Mouse (Mus musculus): ENCODE measurements at regions not wholly inside any gene's neighbourhood (a gene's known extent, or its start where the extent isn't known, plus 50 kb on each side); places are given as distances from the start of the nearest gene placed in this dataset.
A peak's percentile ranks its signal among the peaks of the same experiment; 100 is the strongest.

GRCm38 (mm10) chr7:121589088-121589605 lies 117.9 kb downstream of the Usp31 start:
- Histone ChIP-seq H3K36me3 (ENCODE audit: insufficient read depth, low read length) (no peaks in the 10 kb centered on the region), H3K27me3 (ENCODE audit: insufficient read depth, low read length) (no peaks in the 10 kb centered on the region), H3K4me2 (ENCODE audit: low read depth, low read length, poor library complexity, severe bottlenecking) (no peak overlapping the region), H3K4me1 (ENCODE audit: insufficient read depth, low read length) (no peaks in the 10 kb centered on the region), H3K9me3 (ENCODE audit: low read length) (no peaks in the 10 kb centered on the region), H3K9ac (replicated peaks; ENCODE audit: low read length, poor library complexity, severe bottlenecking) (no peak overlapping the region), H3K4me3 (ENCODE audit: low read depth, low read length) (no peak overlapping the region), H3K27ac (ENCODE audit: low read depth, low read length) (no peak overlapping the region)
- TF ChIP-seq CTCF (IDR thresholded peaks at IDR 0.05), result no peak
- 61% methylated on average over 11 of the region's 11 CpGs for WGBS
- ATAC-seq (ENCODE audit: low FRiP score) (no peak), DNase-seq (ENCODE audit: low spot score) (peak; percentile 53)

- H3K9ac ChIP-seq (replicated peaks; ENCODE audit: low read length, poor library complexity, severe bottlenecking), result no peak overlapping the region
- no peak overlapping the region for H3K27ac ChIP-seq (ENCODE audit: low read depth, low read length)
- WGBS, result 59% methylated on average over 2 of the region's 2 CpGs
- no peaks in the 10 kb centered on the region for H3K4me1 ChIP-seq (ENCODE audit: insufficient read depth, low read length)
- no peaks in the 10 kb centered on the region for H3K27me3 ChIP-seq (ENCODE audit: insufficient read depth, low read length)
- DNase-seq (ENCODE audit: low spot score) (no peak), ATAC-seq (ENCODE audit: low FRiP score) (no peak)
- H3K36me3 ChIP-seq (ENCODE audit: insufficient read depth, low read length), result no peaks in the 10 kb centered on the region
- peak; percentile 8; the same call in 1 of the 2 replicates for TF ChIP-seq CTCF (IDR thresholded peaks at IDR 0.05)
- H3K9me3 ChIP-seq (ENCODE audit: low read length), result no peaks in the 10 kb centered on the region
- no peak overlapping the region for H3K4me3 ChIP-seq (ENCODE audit: low read depth, low read length)
- no peak overlapping the region for H3K4me2 ChIP-seq (ENCODE audit: low read depth, low read length, poor library complexity, severe bottlenecking)
These were observed 119.3 kb downstream of the Usp31 start for GRCm38 (mm10) chr7:121587713-121588112.

GRCm38 (mm10) chr7:121585721-121586120 lies 121.3 kb downstream of the Usp31 start:
- Histone ChIP-seq H3K9ac (replicated peaks; ENCODE audit: low read length, poor library complexity, severe bottlenecking) (no peak overlapping the region), H3K27me3 (ENCODE audit: insufficient read depth, low read length) (no peaks in the 10 kb centered on the region), H3K27ac (ENCODE audit: low read depth, low read length) (no peak overlapping the region), H3K36me3 (ENCODE audit: insufficient read depth, low read length) (no peaks in the 10 kb centered on the region), H3K4me3 (ENCODE audit: low read depth, low read length) (no peak overlapping the region), H3K9me3 (ENCODE audit: low read length) (no peaks in the 10 kb centered on the region), H3K4me2 (ENCODE audit: low read depth, low read length, poor library complexity, severe bottlenecking) (no peak overlapping the region), H3K4me1 (ENCODE audit: insufficient read depth, low read length) (no peaks in the 10 kb centered on the region)
- no peak for TF ChIP-seq CTCF (IDR thresholded peaks at IDR 0.05)
- no peak for ATAC-seq (ENCODE audit: low FRiP score)
- WGBS, result 64% methylated on average over 10 of the region's 10 CpGs
- DNase-seq (ENCODE audit: low spot score), result no peak

DNA sequence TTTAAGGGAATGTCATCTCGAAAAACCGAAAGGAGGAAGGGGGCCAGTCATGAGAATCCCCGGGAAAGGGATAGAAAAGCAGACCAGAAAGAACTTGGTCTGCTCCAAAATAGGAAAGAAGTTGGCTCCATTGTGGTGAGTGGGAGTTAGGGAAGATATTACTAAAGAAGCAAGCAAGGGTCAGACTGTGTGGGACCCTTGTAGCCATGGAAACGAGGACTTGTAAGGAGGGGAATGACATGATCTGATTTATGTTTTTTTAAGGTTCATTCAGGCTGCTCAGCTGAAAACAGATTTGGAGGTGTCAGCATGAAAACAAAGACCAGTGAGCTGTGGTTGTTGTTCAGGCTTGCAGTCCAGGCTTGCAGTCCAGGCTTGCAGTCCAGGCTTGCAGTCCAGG lies 127.6 kb downstream of the Usp31 start:
- TF ChIP-seq CTCF (IDR thresholded peaks at IDR 0.05), result no peak
- Histone ChIP-seq H3K27ac (ENCODE audit: low read depth, low read length) (no peak overlapping the region), H3K4me2 (ENCODE audit: low read depth, low read length, poor library complexity, severe bottlenecking) (no peak overlapping the region), H3K36me3 (ENCODE audit: insufficient read depth, low read length) (no peaks in the 10 kb centered on the region), H3K4me1 (ENCODE audit: insufficient read depth, low read length) (no peaks in the 10 kb centered on the region), H3K27me3 (ENCODE audit: insufficient read depth, low read length) (no peaks in the 10 kb centered on the region), H3K4me3 (ENCODE audit: low read depth, low read length) (no peak overlapping the region), H3K9ac (replicated peaks; ENCODE audit: low read length, poor library complexity, severe bottlenecking) (no peak overlapping the region), H3K9me3 (ENCODE audit: low read length) (no peaks in the 10 kb centered on the region)
- DNase-seq (ENCODE audit: low spot score), result peak; percentile 24
- no peak for ATAC-seq (ENCODE audit: low FRiP score)
- WGBS, result 13% methylated on average over 4 of the region's 4 CpGs

- WGBS, result 82% methylated on average over 5 of the region's 5 CpGs
- TF ChIP-seq CTCF (IDR thresholded peaks at IDR 0.05), result no peak
- H3K4me1 ChIP-seq (ENCODE audit: insufficient read depth, low read length), result no peaks in the 10 kb centered on the region
- H3K27ac ChIP-seq (ENCODE audit: low read depth, low read length), result no peak overlapping the region
- ATAC-seq (ENCODE audit: low FRiP score) (no peak), DNase-seq (ENCODE audit: low spot score) (peak; percentile 53)
- H3K9me3 ChIP-seq (ENCODE audit: low read length), result no peaks in the 10 kb centered on the region
- H3K9ac ChIP-seq (replicated peaks; ENCODE audit: low read length, poor library complexity, severe bottlenecking), result no peak overlapping the region
- H3K4me3 ChIP-seq (ENCODE audit: low read depth, low read length), result no peak overlapping the region
- H3K4me2 ChIP-seq (ENCODE audit: low read depth, low read length, poor library complexity, severe bottlenecking), result no peak overlapping the region
- no peaks in the 10 kb centered on the region for H3K27me3 ChIP-seq (ENCODE audit: insufficient read depth, low read length)
- H3K36me3 ChIP-seq (ENCODE audit: insufficient read depth, low read length), result no peaks in the 10 kb centered on the region
These were observed 134.2 kb downstream of the Usp31 start for GRCm38 (mm10) chr7:121572681-121573335.

GRCm38 (mm10) chr7:121571741-121572140 lies 135.3 kb downstream of the Usp31 start:
- no peak for ATAC-seq (ENCODE audit: low FRiP score)
- Histone ChIP-seq H3K27me3 (ENCODE audit: insufficient read depth, low read length) (no peaks in the 10 kb centered on the region), H3K9ac (replicated peaks; ENCODE audit: low read length, poor library complexity, severe bottlenecking) (no peak overlapping the region), H3K4me3 (ENCODE audit: low read depth, low read length) (no peak overlapping the region), H3K4me1 (ENCODE audit: insufficient read depth, low read length) (no peaks in the 10 kb centered on the region), H3K27ac (ENCODE audit: low read depth, low read length) (no peak overlapping the region), H3K9me3 (ENCODE audit: low read length) (no peaks in the 10 kb centered on the region), H3K4me2 (ENCODE audit: low read depth, low read length, poor library complexity, severe bottlenecking) (no peak overlapping the region), H3K36me3 (ENCODE audit: insufficient read depth, low read length) (no peaks in the 10 kb centered on the region)
- peak; percentile 65 for DNase-seq (ENCODE audit: low spot score)
- 27% methylated on average over 3 of the region's 3 CpGs for WGBS
- no peak for TF ChIP-seq CTCF (IDR thresholded peaks at IDR 0.05)
